Comparison of ENCODE assay signal across 10 mouse cellular contexts in the genomic region with DNA sequence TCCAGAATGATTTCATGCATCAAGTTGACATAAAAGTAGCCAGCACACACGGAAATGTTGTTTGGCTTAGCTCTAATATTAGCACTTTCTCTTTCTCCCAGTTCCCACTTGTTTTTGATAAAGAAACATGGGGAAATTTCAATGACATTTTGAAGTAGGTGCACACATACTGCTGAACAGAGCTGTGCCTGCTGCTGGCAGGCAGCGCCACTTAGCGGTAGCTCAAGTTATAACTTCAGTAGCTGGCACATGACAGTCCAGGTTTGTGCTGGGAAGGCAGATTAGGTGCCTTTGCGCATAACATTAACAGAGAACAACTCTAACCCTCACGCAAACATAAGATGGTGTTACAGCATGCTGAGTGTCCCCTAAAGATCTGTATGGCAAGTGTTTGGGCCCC. TPM values are rescaled to one million over a fixed set of nuclear protein-coding genes. Genes with fewer than 3 reads are reported as not detected.
DNase-seq lines count a peak whose midpoint lies in the region; ATAC-seq lines count a peak whose summit lies in the region.
"Had no signal": no experiment of that assay in that cellular context is flagged by ENCODE, and none has a peak within 500 bp of the region (broad histone marks: within the 10 kb centered on the region; RNA-seq: fewer than 3 reads in every experiment).

No protein-coding gene starts in this region.

- intact Hi-C loops in gastrocnemius, postnatal 14 days (cut with DNase I; ENCODE audit: low total_unique reads): no loop called here

- H3K9ac ChIP-seq in kidney, embryonic 15.5 days: no peak overlapping the region
- no peak overlapping the region for H3K9ac ChIP-seq in neural tube, embryonic 15.5 days (replicated peaks)
- H3K9ac ChIP-seq: embryonic facial prominence, embryonic 15.5 days had no signal

- no peaks in the 10 kb centered on the region for H3K4me1 ChIP-seq in kidney, embryonic 15.5 days
- 0 out of 2 replicates have a peak, but pooled peaks cover 5% of the 10 kb centered on the region for H3K4me1 ChIP-seq in neural tube, embryonic 15.5 days
- H3K4me1 ChIP-seq: embryonic facial prominence, embryonic 15.5 days had no signal

- H3K4me2 ChIP-seq in kidney, embryonic 15.5 days: no peak overlapping the region
- H3K4me2 ChIP-seq in neural tube, embryonic 15.5 days: no peak overlapping the region
- H3K4me2 ChIP-seq: embryonic facial prominence, embryonic 15.5 days had no signal

- H3K27me3 ChIP-seq in kidney, embryonic 15.5 days: no peaks in the 10 kb centered on the region
- H3K27me3 ChIP-seq in neural tube, embryonic 15.5 days (replicated peaks): no peaks in the 10 kb centered on the region
- H3K27me3 ChIP-seq: embryonic facial prominence, embryonic 15.5 days had no signal

- 32% methylated on average over 5 of the region's 5 CpGs for WGBS in kidney, embryonic 15.5 days
- WGBS in neural tube, embryonic 15.5 days: 37% methylated on average over 5 of the region's 5 CpGs

- peak; percentile 27 for DNase-seq in kidney, adult 11 months
- peak; percentile 64 for DNase-seq in CD4-positive, CD25-positive, alpha-beta regulatory T cell, adult 2 months (ENCODE audit: low read depth, low spot score)
- peak; percentile 78 for DNase-seq in ZHBTc4 (ENCODE audit: low read depth, low spot score)
- peak; percentile 14 for DNase-seq in gastrocnemius, postnatal 14 days
- DNase-seq in lung, postnatal 14 days: peak; percentile 43
- DNase-seq in left cerebral cortex, adult 18-20 months (ENCODE audit: low spot score in 2 of 2): no peak

- ATAC-seq in kidney, embryonic 15.5 days (replicated peaks; ENCODE audit: low FRiP score): no peak
- no peak for ATAC-seq in neural tube, embryonic 15.5 days (ENCODE audit: low FRiP score)

- no peak overlapping the region for H3K4me3 ChIP-seq in kidney, embryonic 15.5 days (replicated peaks)
- no peak overlapping the region for H3K4me3 ChIP-seq in neural tube, embryonic 15.5 days (replicated peaks)
- H3K4me3 ChIP-seq: embryonic facial prominence, embryonic 15.5 days had no signal

- no peaks in the 10 kb centered on the region for H3K36me3 ChIP-seq in kidney, embryonic 15.5 days
- no peaks in the 10 kb centered on the region for H3K36me3 ChIP-seq in neural tube, embryonic 15.5 days
- H3K36me3 ChIP-seq: embryonic facial prominence, embryonic 15.5 days had no signal

- H3K27ac ChIP-seq in kidney, embryonic 15.5 days: no peak overlapping the region
- H3K27ac ChIP-seq in neural tube, embryonic 15.5 days (replicated peaks): no peak overlapping the region
- H3K27ac ChIP-seq: embryonic facial prominence, embryonic 15.5 days had no signal

- no peaks in the 10 kb centered on the region for H3K9me3 ChIP-seq in kidney, embryonic 15.5 days (replicated peaks)
- H3K9me3 ChIP-seq in neural tube, embryonic 15.5 days (replicated peaks): no peaks in the 10 kb centered on the region
- H3K9me3 ChIP-seq: embryonic facial prominence, embryonic 15.5 days; megakaryocyte, embryonic 14.5 days had no signal

RNA-seq across cellular contexts. Expression of gene Cacul1, which starts 27.9 kb away (rescaled TPM):
- polyA plus RNA-seq in kidney, embryonic 15.5 days (2015; fragmentation: Nextera tagmentation; extraction: Ambion mirVana): 24.7 and 24.9 TPM in 2 replicates
- total RNA-seq in gastrocnemius, postnatal 14 days (2021): 10 to 100 TPM; 25.4 to 26.0 TPM
- 10 to 100 TPM; 53.0 to 56.6 TPM for total RNA-seq in left cerebral cortex, adult 18-20 months (2021)
- polyA plus RNA-seq in neural tube, embryonic 15.5 days (2015; fragmentation: Nextera tagmentation; extraction: Ambion mirVana): 21.7 and 23.5 TPM in 2 replicates

Comparison
In these comparisons a context has a peak if more than half of its experiments do, and no peak if none do; other contexts are left out.
1. DNase-seq: peak in kidney, adult 11 months (single experiment), CD4-positive, CD25-positive, alpha-beta regulatory T cell, adult 2 months (single experiment), ZHBTc4 (single experiment), gastrocnemius, postnatal 14 days (single experiment) and lung, postnatal 14 days (single experiment); none in left cerebral cortex, adult 18-20 months (0 of 2).